Mouse (Mus musculus): ENCODE measurements around the gene Tomm40.

Gene Tomm40

GRCm38 (mm10) chr7:19715239-19716054 lies at the start of gene Tomm40:
Tomm40 (minus strand) TSS chr7:19715438.
- DNase-seq (ENCODE audit: extremely low read depth, low read depth, low spot score), result peak; percentile 100

- DNase-seq (ENCODE audit: extremely low read depth, low read depth, low spot score), result no peak
Observed at GRCm38 (mm10) chr7:19764581-19764980, 49.3 kb upstream of the Tomm40 start.

GRCm38 (mm10) chr7:19763829-19764477 lies 48.7 kb upstream of the Tomm40 start:
- no peak for DNase-seq (ENCODE audit: extremely low read depth, low read depth, low spot score)

GRCm38 (mm10) chr7:19762283-19762682 lies 47.0 kb upstream of the Tomm40 start:
- no peak for DNase-seq (ENCODE audit: extremely low read depth, low read depth, low spot score)

- DNase-seq (ENCODE audit: extremely low read depth, low read depth, low spot score), result no peak
Observed at GRCm38 (mm10) chr7:19760021-19760420, 44.8 kb upstream of the Tomm40 start.

- DNase-seq (ENCODE audit: extremely low read depth, low read depth, low spot score), result no peak
Observed at GRCm38 (mm10) chr7:19758623-19759022, 43.4 kb upstream of the Tomm40 start.

GRCm38 (mm10) chr7:19755851-19756786 lies 40.9 kb upstream of the Tomm40 start:
- DNase-seq (ENCODE audit: extremely low read depth, low read depth, low spot score), result no peak

GRCm38 (mm10) chr7:19755008-19755407 lies 39.8 kb upstream of the Tomm40 start:
- no peak for DNase-seq (ENCODE audit: extremely low read depth, low read depth, low spot score)

- no peak for DNase-seq (ENCODE audit: extremely low read depth, low read depth, low spot score)
Observed at GRCm38 (mm10) chr7:19754065-19754464, 38.8 kb upstream of the Tomm40 start.

- no peak for DNase-seq (ENCODE audit: extremely low read depth, low read depth, low spot score)
Observed at GRCm38 (mm10) chr7:19753587-19753986, 38.3 kb upstream of the Tomm40 start.

GRCm38 (mm10) chr7:19752652-19753051 lies 37.4 kb upstream of the Tomm40 start:
- DNase-seq (ENCODE audit: extremely low read depth, low read depth, low spot score), result no peak

GRCm38 (mm10) chr7:19751070-19751383 lies 35.8 kb upstream of the Tomm40 start:
- no peak for DNase-seq (ENCODE audit: extremely low read depth, low read depth, low spot score)

- no peak for DNase-seq (ENCODE audit: extremely low read depth, low read depth, low spot score)
Observed at GRCm38 (mm10) chr7:19750217-19751069, 35.2 kb upstream of the Tomm40 start, which contains the start of gene Nectin2. Nectin2 (minus strand) TSS chr7:19750483.

- DNase-seq (ENCODE audit: extremely low read depth, low read depth, low spot score), result peak; percentile 81
Observed at GRCm38 (mm10) chr7:19749389-19750216, 34.4 kb upstream of the Tomm40 start.

GRCm38 (mm10) chr7:19748219-19749195 lies 33.3 kb upstream of the Tomm40 start:
- no peak for DNase-seq (ENCODE audit: extremely low read depth, low read depth, low spot score)

GRCm38 (mm10) chr7:19747420-19748218 lies 32.4 kb upstream of the Tomm40 start:
- no peak for DNase-seq (ENCODE audit: extremely low read depth, low read depth, low spot score)

- no peak for DNase-seq (ENCODE audit: extremely low read depth, low read depth, low spot score)
Observed at GRCm38 (mm10) chr7:19746426-19747201, 31.4 kb upstream of the Tomm40 start.
